Mouse (Mus musculus) lung, postnatal 10 days (tissue): Measurements from ENCODE around the gene Esrrb.

Experiments
- DNase-seq: peaks from one replicate; pipeline ENCODE4 v3.0.0; 2021

The Esrrb gene

DNA sequence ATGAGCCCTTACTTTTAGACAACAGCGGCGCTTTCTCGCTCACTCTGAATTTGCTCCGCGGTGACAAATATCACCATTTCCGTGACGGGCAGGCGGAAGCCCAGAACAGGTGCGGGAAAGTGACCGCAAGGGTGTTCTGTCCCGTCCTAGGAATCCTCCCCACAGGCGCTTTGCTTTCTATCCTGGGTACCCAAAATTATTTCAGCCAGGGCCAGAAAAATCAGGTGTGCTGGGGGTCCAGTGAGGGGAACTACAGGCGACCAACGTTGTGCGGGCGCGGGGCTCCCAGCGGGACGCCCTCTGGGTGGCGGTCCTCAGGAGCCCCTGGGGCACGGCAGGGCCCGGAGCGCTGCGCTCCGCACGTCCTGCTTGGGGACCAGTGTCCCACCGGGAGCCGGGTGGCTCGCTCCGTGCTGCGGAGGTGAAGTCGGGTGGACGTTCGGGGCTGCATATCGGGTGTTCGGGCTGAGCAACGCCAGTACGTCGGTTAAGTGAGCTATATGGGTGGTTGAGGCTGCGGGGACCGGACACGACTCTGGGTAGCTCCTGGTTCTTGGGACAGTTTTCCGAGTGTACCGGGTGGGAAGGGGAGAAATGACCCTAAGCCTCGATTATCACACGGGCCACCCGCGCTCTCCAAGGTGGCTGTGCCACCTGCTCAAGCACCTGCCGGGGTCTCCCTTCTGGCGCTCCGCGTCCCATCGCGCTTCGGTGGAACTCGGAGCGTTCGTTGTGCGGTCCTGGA lies 61.4 kb downstream of the Esrrb start:
- no peak for DNase-seq

DNA sequence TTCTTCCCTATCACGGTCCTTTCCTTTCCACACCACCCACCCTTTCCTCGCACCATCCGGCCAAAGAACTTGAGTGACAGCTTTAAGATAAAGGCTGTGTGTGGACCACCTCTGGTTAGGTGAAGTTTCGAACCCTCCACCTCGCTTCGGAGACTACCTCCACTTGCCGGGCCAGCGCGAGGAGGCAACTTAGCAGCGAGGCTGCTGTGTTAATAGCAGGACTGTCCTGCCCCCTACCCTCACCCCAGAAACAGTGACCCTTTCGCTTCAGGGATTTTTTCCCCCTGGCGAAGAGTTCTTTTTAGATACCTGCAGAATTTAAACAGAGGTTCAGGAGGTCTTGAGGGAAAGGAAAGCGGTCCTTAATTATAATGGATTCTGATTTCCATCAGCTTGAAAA lies 62.2 kb downstream of the Esrrb start:
- DNase-seq = no peak

DNA sequence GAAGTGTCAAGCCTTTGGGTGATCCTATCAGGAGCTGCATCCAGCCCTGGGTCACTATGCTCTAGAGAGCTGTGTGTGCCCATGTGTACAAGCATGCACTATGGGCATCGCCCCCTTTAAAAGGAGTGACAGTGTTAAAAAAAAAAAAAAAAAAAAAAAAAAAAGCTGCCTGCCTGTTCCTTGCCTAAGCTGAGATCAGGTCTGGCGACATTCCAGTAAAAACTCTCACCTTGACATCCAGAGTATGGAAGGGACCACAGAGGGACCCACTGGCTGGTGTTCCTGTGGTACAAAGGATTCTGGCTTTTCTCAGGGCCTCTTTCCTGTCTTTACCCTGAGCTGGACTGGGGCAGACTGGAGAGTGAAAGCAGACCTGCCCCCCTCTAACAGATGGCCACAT lies 66.7 kb downstream of the Esrrb start:
- DNase-seq = no peak

DNA sequence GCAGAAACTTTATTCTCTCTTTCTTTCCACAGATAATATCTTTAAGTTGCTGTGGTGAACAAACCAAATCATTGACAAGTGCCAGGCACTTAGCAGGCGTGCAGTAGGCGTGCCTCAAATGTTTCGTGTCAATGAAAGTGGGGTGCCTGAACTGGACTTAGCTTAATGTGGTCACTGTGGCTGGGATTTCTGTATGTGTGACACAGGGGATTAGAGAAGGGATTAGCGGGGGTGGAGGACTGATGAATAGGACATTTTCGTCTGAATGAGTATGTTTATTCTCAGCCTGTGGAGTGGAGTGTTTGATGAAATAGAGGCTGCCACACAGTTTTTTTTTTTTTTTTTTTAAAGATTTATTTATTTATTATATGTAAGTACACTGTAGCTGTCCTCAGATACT lies 70.8 kb downstream of the Esrrb start:
- no peak for DNase-seq

DNA sequence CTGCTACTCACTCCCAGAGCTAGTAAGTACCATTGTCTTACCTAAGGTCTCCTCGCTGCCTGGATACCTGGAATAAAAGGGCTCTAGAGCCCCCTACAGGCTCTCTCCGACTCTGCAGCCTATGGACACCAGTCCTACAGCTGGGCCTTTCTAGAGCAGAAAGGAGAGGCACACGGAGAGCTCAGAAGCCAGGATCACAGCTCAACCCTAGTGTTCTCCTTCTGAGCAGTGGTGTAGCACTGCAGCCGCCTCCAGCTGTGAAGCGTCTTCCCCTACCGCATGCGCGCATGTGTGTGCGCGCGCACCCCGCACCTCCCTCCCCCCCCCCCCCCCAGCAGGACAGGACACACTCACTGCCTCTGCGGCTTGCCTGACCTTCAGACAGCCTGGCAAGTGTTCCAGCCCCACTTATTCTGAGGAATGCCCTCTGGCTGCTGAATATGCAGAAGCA lies 72.5 kb downstream of the Esrrb start:
- DNase-seq = peak; percentile 60

DNA sequence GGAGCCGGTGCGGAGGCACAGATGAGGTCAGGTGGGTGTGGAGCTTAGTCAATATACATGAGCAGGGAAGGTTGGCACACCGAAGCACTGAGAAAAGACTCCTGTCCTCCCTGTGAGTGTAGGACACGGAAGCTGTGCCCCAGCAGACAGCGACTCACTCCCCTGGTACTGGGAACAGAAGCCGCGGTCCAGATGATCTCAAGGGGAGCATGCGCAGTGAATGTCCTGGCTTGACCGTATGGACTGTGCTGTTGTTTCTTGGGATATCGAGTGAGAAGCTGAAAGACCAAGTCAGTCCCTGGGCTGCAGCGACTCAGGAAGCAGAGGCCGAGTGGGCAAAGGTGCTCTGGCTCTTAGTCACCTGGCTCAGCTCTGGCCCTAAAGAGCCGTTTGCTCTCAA lies 74.7 kb downstream of the Esrrb start:
- no peak for DNase-seq

DNA sequence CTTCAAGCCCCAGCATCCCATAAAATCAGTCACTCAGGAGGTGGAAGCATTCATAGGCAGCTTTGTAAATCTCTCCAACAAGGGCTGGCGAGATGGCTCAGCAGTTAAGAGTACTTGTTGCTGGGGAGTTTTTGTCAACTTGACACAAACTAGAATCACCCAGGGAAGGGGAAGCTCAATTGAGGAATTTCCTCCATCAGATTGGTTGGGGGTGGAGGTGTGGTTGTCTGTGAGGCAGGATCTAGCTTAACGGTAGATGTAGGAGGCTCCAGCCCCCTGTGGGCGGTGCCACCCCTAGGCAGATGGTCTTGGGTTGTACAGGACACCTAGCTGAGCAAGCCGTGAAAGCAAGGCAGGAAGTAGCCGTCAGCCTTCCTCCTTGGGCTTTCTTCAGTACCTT lies 89.9 kb downstream of the Esrrb start:
- DNase-seq = no peak

DNA sequence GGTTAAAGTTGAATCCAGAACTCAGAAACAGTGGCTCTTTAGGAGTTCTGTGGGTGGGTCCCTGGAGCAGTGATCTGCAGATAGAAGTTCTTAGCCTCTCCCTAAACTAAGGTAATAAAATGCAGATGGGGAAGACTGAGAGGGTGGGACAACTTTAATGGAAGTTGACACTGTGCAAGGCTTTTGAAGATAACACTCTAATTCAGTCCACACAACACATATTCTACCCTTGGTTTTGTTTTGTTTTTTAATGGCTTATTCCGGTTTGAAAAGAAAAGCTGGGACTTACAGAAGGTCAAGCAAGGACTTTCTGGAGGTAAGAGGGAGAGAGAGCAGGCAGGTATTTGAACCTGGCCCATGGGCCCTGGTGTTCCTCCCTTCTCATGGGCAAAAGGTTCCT lies 94.1 kb downstream of the Esrrb start:
- DNase-seq = no peak

DNA sequence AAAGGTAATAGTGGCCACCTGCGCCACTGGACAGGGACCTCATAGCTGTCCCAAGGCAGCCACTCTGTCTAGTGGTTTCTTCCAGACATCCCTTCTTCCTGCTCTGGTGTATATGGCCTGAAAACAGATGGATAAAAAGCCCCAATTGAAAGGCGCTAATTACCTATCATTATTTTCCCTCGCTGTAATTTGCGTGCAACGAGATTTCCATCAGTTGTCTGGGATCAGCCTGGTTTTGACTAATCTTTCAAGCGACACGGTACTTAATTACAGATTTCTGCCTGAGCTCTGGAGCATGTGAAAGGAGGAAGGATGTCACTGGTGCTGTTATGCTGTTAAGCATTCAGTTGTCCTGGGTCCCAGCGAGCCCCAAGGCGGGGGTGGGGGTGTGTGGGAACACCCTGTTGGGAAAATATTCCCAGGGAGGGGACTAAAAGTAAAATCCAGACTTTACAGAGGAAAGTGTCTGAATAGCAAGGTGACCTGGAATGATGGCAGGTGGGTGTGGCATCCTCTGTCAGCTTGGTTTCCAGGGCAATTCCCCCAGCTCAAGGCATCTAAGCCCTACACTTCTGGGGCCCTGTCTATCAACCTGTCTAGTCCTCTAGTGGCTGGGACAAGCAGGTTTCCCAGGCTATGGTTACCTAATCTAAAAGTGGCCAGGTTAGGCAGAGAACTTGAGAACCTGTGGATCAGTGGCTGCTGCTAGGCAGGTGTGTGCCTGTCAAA lies 102.0 kb downstream of the Esrrb start:
- no peak for DNase-seq

DNA sequence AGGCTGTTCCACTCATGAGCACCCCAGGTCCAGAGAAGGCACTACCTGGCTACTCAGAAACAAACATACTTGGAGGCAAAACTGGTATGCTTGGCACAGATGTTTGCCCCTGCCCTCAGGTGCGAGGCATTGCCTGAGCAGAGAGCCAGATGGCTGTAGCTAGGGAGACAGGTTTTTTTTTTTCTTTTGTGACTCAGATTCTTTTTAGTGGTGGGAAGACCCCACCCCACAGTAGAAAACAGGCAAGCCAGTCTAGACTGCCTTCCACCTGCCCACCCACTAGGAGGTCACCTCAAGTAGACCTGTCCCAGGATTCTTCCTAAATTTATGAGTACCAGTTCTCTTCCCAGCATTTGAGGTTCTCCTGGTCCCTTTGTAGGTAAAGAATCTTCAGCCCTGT lies 103.5 kb downstream of the Esrrb start:
- no peak for DNase-seq

DNA sequence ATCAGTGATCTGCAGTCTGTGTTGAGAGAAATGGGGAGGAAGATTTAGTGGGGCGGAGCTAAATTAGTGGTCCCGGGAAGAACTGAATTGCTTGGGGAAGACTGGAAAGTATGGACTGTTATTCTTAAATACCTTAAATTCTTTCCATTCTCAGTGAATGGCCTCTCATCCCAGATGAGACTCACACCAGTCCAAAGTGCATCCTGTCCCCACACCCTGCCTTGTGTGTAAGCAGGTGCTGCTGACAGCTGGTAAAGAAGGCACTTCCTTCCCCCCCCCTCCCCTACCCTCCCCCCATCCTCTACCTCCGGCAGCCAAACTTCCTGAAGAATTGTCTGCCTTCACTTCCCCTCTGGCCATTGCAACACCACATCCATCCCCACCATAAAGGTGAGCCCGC lies 105.3 kb downstream of the Esrrb start:
- DNase-seq = no peak

DNA sequence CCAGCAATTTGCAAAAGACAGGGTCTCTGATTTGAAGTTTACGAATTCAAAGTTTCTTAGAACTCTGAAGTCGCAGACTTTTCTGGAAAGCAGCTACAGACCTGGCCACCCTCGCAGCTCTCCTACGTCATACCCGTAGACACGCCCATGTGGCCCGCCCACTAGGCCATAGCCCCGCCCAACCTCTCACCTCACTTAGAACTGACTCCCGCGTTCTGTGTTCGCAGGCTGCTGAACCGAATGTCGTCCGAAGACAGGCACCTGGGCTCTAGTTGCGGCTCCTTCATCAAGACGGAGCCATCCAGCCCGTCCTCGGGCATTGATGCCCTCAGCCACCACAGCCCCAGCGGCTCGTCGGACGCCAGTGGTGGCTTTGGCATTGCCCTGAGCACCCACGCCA lies 109.0 kb downstream of the Esrrb start:
- DNase-seq = no peak

DNA sequence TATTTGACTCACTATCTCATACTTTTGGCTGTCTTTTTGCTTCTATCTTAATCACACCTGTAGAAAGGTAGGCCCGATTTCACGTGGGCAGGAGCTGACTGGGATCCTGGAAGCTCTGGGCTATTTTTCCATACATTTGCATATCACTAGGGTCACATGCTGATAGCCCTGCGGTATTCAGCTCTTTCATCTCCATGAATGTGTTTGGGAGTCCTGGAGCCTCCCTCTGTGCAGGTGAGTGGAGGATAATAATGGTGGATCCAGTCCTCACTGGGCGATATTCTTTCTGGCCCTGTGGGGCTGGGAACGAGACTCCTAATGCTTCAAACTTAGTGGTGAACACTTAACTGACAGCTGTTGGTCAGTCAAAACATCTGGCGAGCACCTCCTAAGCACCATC lies 110.0 kb downstream of the Esrrb start:
- DNase-seq = no peak

DNA sequence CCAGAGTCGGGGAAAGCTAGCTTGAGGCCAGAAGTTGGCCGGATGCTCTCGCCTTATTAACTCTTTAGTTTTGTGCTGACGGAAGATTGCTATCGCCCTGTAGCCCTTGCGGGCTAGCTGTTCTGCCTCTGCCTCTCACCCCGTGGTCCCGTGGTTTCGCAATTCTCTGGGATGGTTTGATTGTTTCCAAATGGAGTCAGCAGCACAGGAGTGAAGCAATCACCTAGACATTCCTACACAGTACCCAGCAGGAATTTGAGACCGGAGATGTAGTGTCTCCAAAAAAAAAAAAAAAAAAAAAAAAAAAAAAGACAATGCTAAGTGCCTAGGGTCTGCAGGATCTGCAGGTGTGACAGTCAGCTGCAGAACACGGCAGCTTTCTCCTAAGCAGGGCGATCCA lies 112.7 kb downstream of the Esrrb start:
- no peak for DNase-seq

DNA sequence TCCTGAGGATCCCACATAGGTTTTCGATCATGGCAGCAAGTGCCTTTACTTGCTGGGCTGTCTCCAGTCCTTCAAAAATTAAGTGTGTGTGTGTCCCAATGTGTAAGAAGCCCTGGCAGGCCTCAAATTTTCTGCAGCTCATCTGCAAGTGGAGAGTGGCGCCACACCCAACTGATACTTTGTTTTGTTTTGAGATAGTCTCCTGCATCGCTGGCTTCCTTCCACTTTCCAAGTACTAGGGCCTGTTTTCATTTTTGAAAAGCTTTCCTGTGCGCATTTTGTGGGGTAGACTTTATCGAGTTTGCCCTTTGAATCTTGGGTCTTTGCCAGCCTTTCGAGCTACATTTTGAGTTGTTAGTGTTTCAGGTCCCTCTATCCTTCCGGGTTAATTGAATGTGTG lies 115.1 kb downstream of the Esrrb start:
- DNase-seq = peak; percentile 15

DNA sequence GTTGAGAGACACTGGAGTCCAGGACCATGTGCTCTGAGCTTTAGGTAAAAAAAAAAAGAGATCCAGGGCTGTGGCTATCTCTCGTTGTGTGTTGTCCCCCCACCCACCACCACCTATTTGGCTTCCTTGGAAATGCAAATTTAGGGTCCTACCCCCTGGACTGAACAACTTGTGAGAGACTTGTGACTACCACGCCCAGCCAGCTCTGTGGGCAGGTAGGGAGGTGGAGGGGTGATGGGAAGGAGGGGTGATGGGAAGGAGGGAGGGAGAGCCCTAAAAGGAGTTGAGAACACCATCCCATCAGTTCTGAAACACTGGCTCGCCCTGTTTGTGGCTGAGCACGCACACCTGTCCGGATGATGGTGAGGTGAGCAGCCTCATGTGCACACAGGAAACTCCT lies 118.0 kb downstream of the Esrrb start:
- DNase-seq = no peak

DNA sequence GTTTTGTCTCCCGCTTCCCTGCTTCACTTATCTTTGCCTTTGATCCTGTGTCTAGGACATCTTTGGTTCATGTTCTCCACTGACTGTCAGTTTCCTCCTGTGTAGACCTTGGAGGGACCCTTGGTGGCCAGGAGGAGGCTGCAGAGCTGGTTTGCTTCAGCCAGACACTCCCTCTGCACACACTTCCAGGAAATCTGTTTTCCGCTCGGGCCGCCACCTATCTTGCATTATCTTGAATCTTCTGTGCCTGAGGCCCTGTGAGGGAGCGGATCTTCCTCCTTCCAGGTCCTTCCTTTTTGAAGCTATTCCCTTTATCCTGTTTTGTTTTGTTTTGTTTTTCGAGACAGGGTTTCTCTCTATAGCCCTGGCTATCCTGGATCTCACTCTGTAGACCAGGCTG lies 121.1 kb downstream of the Esrrb start:
- no peak for DNase-seq

DNA sequence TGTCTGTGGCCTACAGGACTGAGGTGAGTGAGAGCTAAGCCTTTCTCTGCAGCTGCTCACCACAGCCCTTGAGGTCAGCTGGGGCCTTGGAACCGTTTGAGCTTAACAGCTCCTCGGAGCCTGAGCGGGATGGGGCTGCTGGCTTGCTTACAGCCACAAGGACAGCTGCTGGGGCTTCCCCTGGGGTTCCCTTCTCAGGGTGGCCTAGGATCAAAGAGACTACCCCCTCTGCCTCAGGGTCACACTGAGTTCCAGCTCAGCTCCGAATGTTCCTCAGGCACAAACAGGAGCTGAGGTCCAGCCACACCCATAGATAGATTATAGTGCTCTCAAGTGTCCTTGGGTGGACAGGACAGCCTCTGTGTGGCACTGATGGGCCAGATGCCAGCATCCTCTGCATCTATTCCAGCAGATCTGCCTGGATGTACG lies 122.5 kb downstream of the Esrrb start:
- peak; percentile 40 for DNase-seq

DNA sequence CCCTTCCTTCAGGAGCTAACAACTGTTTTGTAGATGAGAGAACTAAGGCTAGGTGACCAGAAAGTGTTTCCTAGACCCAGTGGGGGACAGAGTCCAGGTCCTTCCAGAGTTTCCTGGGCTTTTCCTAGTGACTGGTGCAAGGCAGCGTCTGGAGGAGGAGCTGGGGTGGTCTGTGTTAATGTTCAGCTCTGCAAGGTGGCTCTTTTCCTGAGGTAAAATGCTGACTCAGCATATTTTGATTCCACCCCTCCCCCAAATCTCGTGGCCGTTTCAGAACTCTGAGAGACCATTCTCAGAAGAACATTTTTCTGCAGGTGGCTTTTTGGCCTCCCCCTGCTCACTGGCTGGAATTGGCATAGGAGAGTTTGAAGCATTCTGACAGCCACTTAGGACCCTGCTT lies 127.1 kb downstream of the Esrrb start:
- DNase-seq = no peak

DNA sequence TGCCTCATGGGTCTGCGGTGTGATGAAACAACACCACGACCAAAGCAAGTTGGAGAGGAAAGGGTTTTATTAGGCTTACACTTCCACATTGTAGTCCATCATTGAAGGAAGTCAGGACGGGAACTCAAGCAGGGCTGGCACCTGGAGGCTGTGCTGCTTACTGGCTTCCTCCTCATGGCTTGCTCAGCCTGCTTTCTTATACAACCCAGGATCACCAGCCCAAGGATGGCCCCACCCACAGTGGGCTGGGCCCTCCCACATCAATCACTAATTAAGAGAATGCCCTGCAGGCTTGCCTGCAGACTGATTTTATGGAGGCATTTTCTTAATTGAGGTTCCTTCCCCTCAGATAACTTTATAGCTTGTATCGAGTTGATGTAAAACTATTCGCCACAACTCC lies 129.1 kb downstream of the Esrrb start:
- DNase-seq = no peak

DNA sequence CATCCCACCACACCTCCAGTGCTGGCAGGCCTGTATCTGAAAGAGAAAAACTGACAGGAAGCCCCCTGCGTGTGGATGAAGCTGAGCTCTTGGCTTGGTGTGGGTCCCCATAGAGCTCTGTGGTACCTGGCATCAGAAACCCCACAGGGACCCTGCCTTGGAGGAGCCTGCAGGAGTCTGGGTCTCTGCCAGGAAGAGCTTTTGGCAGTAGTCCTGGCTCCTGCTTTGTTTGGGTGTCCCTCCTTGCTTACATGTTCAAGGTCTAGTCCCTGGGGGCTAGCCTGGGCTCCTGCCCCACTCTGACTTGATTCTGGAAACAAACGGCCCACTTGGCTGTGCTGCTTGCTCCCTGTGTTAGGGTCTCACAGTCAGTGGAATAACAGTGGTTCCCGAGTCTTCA lies 130.6 kb downstream of the Esrrb start:
- no peak for DNase-seq

DNA sequence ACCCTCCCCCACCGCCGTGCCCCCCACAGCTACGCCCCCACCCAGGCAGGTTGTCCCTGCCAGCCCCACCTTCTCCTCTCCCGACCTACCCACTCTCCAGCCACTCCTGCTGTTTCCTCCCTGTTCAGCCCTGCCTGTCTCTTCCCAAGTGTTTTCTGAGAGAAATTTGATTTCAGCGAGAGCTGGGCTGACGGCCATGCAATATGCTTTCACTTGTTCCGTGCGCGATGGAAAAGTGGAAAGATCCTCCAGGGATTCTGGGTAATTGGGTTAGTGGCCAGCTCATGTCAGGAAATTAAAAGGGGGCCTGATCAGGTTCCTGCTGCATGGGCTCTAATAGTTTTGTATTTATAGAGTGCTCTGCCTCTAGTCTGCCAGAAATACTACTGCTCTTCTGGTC lies 131.9 kb downstream of the Esrrb start:
- DNase-seq = no peak

DNA sequence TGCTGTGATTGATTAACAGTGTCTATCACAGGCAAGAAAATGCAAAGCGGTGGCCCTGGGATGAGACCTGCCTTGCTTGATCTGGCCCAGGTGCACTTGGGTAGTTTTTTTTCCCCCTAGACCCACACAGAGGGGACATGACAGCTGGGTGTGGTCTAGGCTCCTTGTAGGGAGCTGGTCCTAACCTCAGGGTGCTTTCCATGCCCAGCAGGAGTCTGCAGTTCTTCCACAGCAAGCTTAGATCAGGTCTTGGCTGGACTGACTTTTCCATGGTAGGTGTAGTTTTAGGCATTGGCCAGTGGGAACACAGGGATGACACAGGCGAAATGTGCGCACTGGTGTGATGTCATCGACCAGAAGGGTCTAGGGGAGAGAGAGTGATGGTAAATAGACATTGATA lies 136.2 kb downstream of the Esrrb start:
- DNase-seq = no peak

DNA sequence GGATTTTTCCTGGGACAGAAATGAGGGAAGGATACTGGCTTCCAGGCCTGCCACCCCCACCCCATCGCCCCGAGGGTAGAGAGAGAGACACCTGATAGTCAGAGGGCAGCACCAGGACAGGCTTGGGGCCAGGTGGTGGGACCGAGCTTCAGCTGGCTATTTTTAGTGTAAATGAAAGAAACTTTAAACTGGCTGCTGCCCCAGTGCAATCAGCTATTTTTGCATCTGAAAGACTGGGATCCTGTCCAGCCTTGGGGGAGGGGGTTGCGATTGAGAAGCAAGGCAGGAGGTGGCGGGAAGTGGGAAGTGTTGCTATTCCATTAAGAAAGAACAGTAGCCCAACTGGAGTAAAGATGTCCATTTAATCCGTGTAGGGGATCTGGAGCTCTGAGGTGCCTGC lies 137.8 kb downstream of the Esrrb start:
- DNase-seq = peak; percentile 84

DNA sequence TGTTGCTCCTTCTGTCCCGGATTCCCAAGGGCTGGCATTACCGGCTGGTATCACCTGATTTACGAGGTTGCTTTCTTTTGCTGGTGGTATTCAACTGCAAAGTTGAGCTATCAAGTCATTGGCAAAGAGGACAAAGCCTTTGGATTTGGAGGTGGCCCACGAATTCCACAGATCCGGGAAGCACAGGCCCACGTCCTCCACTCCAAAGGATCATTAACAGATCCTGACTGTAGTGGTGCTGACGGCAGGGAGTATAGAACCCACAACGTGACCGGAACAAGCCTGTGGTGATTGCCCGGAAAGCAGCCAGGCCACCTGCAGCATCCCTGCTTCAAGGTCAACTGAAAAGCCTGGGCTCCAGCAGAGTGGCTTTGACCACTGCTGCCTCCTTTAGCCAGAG lies 140.8 kb downstream of the Esrrb start:
- no peak for DNase-seq
